Mouse (Mus musculus) CD4-positive helper T cell, adult 2 months (primary cell): ENCODE results near the gene Prkcz.

Experiments
- DNase-seq: peaks from one replicate; pipeline ENCODE4 v3.0.0-alpha.2; 2012; ENCODE audit warnings: low read depth, missing footprints, low spot score

The Prkcz gene

DNA sequence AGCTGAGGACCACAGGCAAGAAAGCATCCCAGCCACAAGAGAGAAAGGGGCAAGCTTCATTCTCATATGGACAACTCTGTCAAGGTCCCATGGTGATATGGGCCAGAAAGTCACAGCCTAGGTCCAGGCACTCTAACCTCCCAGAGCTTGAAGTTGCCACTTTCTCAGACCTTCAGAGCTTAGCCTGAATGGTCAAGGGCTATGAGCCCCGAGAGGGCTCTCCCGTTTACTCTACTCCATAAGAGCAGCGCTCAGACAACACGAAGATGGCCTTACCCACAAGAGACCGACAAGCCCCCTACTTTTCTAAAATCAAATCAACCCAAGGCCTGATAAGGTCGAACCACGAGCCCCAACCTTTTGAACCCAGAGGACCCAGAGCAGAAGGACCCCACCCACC, 140.1 kb downstream of the Prkcz start:
- DNase-seq = no peak

DNA sequence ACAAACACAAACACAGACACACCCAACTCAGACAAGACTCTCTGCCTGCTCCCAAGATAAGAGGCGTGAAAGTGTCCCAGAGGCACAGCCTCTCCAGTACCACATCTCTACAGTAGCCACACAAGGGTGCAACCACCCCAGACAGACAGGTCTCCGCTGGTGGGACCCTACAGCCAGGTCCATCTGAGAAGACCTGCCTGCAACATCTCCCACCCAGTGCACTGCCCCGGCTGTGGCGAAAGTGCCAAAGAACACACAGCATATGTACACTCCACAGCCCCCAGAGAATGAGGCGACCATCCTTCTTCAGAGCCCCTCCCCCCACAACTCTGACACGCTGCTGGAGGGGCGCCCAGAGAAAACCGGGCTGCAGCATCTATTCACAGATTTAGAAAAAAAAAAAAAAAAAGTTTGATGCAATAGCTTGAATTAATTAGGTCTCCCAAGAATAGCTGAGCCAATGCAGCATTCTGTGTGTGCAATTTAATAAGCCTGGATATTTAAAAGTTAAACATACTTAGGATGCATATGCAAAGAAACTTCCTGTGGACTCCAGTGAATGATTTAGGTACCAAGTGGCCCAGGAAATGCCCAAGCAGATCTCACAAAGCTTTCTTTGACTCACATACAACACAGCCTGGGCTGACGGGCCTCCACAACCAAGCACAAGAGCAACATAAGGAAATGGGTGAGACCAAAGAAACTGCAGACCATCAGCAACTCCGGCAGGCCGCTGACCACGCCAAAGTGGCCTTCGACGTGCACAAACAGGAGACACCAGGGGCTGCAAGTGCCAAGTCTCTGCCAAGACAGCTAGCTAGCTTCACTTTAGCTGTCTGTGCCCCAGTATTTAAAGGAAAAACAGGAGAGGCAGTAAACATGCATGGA, 140.7 kb downstream of the Prkcz start:
- peak; percentile 49 for DNase-seq

DNA sequence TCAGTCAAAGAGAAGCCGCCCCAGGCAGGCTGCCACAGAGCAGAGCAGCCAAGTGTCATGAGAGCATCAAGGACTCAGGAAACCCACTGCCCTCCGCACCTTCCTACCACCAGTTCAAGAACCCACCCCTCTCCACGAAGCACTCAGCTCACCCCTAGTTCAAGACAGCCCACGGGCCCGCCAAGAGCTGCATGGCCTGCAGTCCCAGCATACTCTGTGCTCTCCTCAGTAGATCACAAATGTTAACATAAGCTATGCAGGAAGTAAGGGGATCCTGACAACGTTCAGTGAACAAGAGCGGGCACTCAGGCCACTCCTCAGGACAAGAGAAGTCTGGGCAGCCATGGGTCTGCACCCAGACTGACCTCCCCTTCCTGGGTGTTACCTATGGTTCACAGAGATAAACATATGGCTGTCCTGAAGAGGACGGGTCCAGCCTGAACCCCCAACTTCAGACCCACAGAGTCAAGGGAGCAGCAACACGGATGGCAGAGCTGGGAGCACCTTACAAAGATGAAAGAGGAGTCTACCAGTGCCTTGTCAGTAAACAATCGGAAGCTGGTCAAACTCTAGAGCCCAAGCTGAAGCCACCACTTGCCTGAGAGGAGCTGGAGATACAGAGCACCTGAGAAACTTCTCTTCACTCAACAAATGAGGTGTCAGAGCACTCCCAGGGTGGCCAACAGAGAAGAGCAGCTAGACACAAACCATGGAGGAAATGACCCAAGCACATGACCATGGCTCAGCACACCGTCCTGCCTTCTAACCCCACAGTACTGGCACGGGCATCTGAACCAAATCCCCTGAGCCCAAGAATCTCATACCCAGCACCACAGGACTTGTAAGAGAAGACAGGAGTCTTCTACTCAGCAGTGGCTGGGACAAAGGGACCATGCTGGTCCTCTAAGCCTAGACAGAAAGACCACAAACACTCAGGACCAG, 141.6 kb downstream of the Prkcz start:
- peak; percentile 44 for DNase-seq

DNA sequence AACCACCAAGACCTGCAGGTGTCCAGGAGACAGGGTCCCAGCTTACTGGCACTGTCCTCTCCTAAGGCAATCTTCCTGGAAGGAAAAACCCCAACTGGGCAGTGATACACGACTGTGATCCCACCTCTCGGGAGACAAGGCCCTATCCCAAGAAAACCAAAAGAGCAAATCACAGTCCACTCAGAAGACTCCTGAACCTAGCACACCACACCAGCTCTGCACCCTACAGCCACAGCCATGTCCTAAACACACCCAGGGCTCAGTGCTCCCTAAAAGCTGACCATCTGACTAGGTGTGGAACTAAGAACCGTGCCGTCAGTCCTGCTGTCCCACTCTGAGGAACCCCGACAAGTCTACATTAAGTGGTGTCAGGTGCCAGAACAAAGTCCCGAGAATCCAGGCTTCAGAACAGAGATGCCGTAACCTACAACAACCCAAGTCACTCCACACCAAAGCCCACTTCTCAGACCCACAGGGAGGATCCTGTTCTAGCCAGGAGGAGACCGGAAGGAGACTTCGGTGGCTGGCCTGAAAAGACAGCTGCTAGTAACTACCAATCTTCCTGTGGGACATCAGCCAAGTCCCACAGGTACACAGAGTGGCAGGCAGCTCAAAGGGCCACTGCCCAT, 142.9 kb downstream of the Prkcz start:
- no peak for DNase-seq

DNA sequence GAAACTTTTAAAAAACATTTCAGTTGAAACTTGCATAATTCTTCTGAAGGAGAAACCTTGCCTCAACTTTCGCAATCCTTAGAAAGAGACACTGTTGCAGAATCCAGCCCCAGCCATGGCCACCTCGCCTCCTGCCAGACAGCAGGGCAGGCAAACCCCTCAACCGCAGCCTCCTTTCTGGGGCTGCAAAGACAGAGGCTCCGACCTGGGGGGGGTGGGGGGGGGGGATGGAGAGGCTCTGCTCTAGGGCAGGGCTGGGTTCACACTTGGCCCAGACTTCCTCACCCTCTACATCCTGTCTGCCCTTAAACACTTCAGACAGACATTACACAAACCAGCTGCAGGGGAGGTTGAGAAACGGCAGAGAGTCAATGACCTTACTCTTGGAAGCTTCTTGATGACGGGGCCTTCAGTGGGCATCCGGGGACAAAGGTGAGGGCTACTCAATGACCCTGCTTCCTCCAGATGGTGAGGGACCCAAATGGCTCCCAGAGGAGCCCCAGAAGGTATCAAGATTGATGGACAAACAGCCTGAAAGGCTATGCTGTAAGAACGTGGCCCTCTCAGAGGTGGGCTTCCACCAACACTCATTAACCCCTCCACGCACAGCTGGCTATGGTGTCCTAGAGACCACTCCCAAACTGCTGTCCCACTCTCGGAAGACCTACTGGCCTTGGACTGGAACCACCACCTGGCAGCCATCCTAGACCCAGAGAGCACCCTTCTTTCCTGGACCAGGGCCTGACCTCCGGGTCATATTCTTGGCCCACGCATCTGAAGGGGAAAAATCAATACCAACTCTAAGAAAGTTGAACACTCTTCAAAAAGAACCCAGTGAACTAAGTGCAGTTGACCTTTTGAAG, 143.7 kb downstream of the Prkcz start:
- DNase-seq = peak; percentile 80

DNA sequence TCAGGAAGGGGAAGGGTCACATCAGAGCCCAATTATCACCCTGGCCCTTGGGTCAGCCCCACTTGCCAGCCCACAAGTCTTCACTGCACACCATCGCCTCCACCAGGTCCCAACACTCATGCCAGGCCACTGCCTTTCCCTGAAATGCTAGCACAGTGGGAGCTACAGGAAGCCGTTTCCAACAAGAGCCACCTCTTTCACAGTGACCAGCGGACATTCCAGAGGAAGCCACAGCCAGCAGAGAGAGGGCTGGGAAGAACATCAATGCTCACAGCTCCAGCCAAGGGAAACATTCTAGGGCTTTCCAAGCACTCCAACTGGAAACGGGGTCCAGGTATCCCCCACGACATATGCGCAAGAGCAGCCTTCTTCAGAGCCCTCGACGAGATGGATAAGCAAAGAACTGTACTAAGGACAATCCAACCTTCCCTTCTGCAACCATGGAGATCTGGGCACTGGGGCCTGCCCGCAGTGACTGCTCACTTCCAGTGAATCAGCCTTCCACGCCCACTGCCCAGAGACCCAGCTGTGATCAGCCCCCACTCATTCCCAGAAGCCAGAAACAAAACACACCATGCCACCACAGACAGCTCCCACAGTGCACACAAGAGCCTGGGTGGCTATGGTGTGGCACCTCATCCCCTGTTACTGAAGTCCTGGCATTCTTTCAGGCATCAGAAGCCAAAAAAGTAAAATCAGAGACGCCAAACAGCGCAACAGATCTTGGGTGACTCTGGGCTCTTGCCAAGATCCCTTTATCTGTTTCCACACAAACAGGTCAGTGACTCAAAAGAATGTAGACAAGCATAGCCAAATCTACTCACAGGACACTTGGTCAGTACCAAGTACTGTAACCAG, 145.2 kb downstream of the Prkcz start:
- DNase-seq = no peak

DNA sequence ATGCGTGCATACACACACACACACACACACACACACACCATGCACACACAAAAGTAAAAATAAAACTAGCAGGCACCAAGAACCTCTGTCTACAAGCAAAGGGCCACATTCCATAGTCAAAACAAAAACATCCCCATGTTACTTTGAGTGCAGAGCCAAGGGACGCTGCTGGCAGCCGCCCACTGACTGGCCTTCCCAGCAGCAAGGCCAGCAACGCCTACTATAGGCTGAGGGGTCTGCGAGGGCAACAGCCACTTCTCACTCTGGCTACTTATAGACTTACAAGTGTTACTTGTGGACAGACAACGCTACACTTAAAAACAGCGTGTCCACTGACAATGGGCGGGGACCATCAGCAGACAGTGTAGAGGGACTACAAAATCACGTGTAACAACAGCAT, 146.0 kb downstream of the Prkcz start:
- no peak for DNase-seq

DNA sequence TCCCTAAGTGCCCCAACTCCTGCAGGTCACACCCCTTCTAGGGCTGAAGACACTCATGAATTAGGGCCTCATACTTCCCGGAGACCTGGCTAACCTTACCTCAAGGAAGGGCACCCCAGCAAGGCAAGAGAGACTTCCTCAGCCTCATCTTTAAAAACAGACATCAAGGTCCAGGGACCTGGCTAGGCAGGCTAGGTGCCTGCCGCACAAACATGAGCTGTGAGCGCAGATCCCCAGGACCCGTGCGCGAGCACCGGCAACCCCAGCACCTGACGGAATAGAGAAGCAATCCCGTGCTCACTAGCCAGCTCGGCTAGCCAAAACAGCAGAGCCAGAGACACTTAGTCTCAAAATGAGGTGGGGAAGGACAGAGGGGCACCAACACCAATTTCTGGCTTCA, 146.4 kb downstream of the Prkcz start:
- DNase-seq = no peak

DNA sequence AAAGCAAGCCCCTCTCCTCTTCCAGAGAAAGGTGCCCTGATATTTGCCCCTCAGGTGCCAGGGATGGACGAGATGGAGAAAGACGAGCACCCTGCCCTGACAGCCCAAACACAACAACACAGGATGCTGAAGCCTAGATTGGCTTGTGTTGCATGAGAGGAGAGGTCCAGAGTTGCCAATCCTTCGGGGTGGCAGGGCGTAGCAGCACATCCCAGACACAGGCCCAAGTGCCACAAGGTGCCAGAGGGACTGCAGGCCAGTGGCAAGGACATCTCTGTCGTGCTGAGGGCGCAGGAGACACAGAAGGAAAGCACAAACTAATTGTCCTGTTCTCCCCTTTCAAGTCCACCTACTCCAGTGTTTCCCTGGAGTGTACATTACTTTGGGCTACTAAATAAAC, 147.0 kb downstream of the Prkcz start:
- no peak for DNase-seq

DNA sequence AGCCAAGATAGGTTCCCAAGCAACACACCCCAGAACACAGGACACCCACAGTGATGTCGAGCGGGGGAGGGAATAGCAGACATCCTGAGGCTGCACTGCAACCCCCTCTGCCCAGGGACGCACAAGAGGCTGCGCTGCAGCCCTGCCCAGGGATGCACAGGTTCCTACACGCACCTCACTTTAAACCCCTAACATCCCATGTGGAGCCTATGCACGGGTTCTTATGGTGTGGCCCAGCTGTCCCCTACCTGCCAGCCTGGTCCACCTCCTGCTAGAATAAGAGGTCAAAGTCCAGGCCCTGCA, 147.5 kb downstream of the Prkcz start:
- no peak for DNase-seq

DNA sequence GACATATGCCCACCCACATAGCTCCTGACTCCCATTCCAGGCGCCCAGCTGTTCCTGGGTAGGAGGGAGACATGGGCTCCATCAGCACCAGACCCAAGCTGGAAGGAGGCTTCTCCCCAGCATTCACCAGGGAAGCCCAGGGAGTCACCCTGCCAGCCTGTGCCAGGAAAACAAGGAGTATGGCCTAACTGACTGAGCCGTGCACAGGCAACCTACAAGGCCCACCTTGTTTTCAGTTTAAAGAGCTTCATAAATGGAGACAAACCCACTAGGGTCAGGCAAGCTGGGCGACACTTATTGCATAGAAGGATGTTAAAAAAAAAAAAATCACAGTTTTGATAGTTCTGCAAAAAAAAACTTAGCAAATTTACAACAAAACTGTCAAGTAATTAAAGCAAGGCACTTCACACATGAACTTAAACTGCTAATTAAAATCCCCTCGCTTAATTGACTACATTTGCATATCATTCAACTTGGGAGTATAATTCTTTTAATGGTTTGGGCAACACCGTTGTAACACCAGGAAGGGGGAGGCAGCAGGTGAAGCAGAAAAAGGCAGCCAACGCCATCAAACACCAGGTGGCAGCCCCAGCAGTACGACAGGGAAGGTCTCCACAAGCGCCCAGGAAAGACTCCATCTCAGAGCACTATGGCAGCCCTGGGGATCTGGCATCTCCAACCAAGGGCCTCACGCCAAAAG, 148.0 kb downstream of the Prkcz start:
- DNase-seq = no peak
